Comparison of ENCODE assay signal across 16 mouse cellular contexts in genomic region chr7:135860288-135860687, GRCm38 (mm10).
DNase-seq lines count a peak whose midpoint lies in the region; ATAC-seq and TF ChIP-seq lines count a peak whose summit lies in the region.
"Had no signal": no experiment of that assay in that cellular context is flagged by ENCODE, and none has a peak within 500 bp of the region (broad histone marks: within the 10 kb centered on the region; RNA-seq: fewer than 3 reads in every experiment).

No protein-coding gene starts in this region.

- no peak overlapping the region for H3K4me2 ChIP-seq in intestine, embryonic 15.5 days (replicated peaks)
- no peak overlapping the region for H3K4me2 ChIP-seq in intestine, embryonic 16.5 days (ENCODE audit: low read depth, low read length)
- no peak overlapping the region for H3K4me2 ChIP-seq in embryonic facial prominence, embryonic 11.5 days (ENCODE audit: low read depth, low read length)
- H3K4me2 ChIP-seq in embryonic facial prominence, embryonic 13.5 days = no peak overlapping the region; the same call in 1 of the 2 replicates
- H3K4me2 ChIP-seq in myocyte (ENCODE audit: low read depth) = peak overlapping the region; percentile 64
- H3K4me2 ChIP-seq: hindbrain, embryonic 12.5 days; midbrain, embryonic 12.5 days; neural tube, embryonic 15.5 days had no signal

- H3K4me1 ChIP-seq in intestine, embryonic 15.5 days (replicated peaks) = peaks cover 31% of the 10 kb centered on the region
- peaks cover 24% of the 10 kb centered on the region for H3K4me1 ChIP-seq in intestine, embryonic 16.5 days (ENCODE audit: control insufficient read depth, insufficient read depth, low read length)
- H3K4me1 ChIP-seq in embryonic facial prominence, embryonic 11.5 days (ENCODE audit: control insufficient read depth, insufficient read depth, low read length) = peaks cover 13% of the 10 kb centered on the region
- peaks cover 52% of the 10 kb centered on the region for H3K4me1 ChIP-seq in embryonic facial prominence, embryonic 13.5 days

- H3K27me3 ChIP-seq in intestine, embryonic 15.5 days (replicated peaks) = no peaks in the 10 kb centered on the region
- peaks cover 1% of the 10 kb centered on the region; the same call in 1 of the 2 replicates for H3K27me3 ChIP-seq in intestine, embryonic 16.5 days (replicated peaks; ENCODE audit: control insufficient read depth, insufficient read depth, low read length)
- no peaks in the 10 kb centered on the region for H3K27me3 ChIP-seq in embryonic facial prominence, embryonic 11.5 days (ENCODE audit: control insufficient read depth, insufficient read depth, low read length)
- 0 out of 2 replicates have a peak, but pooled peaks cover 2% of the 10 kb centered on the region for H3K27me3 ChIP-seq in embryonic facial prominence, embryonic 13.5 days
- no peaks in the 10 kb centered on the region for H3K27me3 ChIP-seq in myocyte (ENCODE audit: control insufficient read depth, insufficient read depth, insufficient read length)
- H3K27me3 ChIP-seq: neural tube, embryonic 15.5 days had no signal

- no peak for DNase-seq in embryonic facial prominence, embryonic 11.5 days (ENCODE audit: low spot score)
- DNase-seq in layer of hippocampus, postnatal 36 days = no peak
- DNase-seq in gastrocnemius, postnatal 25 days = no peak
- DNase-seq: cerebellum, adult 2 months; cerebellum, postnatal 36 days; liver; right cerebral cortex, postnatal 25 days had no signal

- no peak overlapping the region for H3ac ChIP-seq in myocyte (ENCODE audit: control insufficient read depth, insufficient read length)

- H3K79me2 ChIP-seq in myocyte (ENCODE audit: control insufficient read depth, insufficient read depth) = no peaks in the 10 kb centered on the region

- no peak for TF ChIP-seq POLR2A in myocyte (IDR thresholded peaks at IDR 0.05; ENCODE audit: insufficient read length, low read depth)

- 0 out of 2 replicates have a peak overlapping the region, but pooled peaks have one; percentile 22 for H3K27ac ChIP-seq in intestine, embryonic 15.5 days
- no peak overlapping the region for H3K27ac ChIP-seq in intestine, embryonic 16.5 days (ENCODE audit: low read length)
- H3K27ac ChIP-seq in embryonic facial prominence, embryonic 11.5 days (replicated peaks; ENCODE audit: low read depth, low read length) = 0 out of 2 replicates have a peak overlapping the region, but pooled peaks have one; percentile 39
- H3K27ac ChIP-seq in embryonic facial prominence, embryonic 13.5 days = peak overlapping the region; percentile 19; the same call in 1 of the 2 replicates
- H3K27ac ChIP-seq: hindbrain, embryonic 12.5 days; midbrain, embryonic 12.5 days had no signal

- WGBS in intestine, embryonic 15.5 days = 41% methylated on average over 4 of the region's 4 CpGs
- 57% methylated on average over 4 of the region's 4 CpGs for WGBS in intestine, embryonic 16.5 days
- WGBS in embryonic facial prominence, embryonic 11.5 days = 60% methylated on average over 4 of the region's 4 CpGs
- WGBS in embryonic facial prominence, embryonic 13.5 days = 43% methylated on average over 4 of the region's 4 CpGs

- no peak overlapping the region for H3K4me3 ChIP-seq in intestine, embryonic 15.5 days (replicated peaks)
- H3K4me3 ChIP-seq in intestine, embryonic 16.5 days (ENCODE audit: low read length) = no peak overlapping the region
- no peak overlapping the region for H3K4me3 ChIP-seq in embryonic facial prominence, embryonic 11.5 days (ENCODE audit: low read depth, low read length)
- no peak overlapping the region for H3K4me3 ChIP-seq in embryonic facial prominence, embryonic 13.5 days
- no peak overlapping the region for H3K4me3 ChIP-seq in myocyte
- H3K4me3 ChIP-seq: hindbrain, embryonic 12.5 days; midbrain, embryonic 12.5 days; neural tube, embryonic 15.5 days had no signal

- H3K9me3 ChIP-seq in intestine, embryonic 15.5 days = no peaks in the 10 kb centered on the region
- H3K9me3 ChIP-seq in intestine, embryonic 16.5 days (ENCODE audit: control insufficient read depth, low read length) = no peaks in the 10 kb centered on the region
- no peaks in the 10 kb centered on the region for H3K9me3 ChIP-seq in embryonic facial prominence, embryonic 11.5 days (replicated peaks; ENCODE audit: control insufficient read depth, low read length)
- H3K9me3 ChIP-seq in embryonic facial prominence, embryonic 13.5 days = no peaks in the 10 kb centered on the region
- H3K9me3 ChIP-seq: hindbrain, embryonic 12.5 days; midbrain, embryonic 12.5 days; neural tube, embryonic 15.5 days had no signal

- ATAC-seq in intestine, embryonic 15.5 days = no peak
- no peak for ATAC-seq in intestine, embryonic 16.5 days
- ATAC-seq in embryonic facial prominence, embryonic 11.5 days (replicated peaks; ENCODE audit: insufficient number of reproducible peaks, low FRiP score, low TSS enrichment, low read depth) = no peak
- no peak for ATAC-seq in embryonic facial prominence, embryonic 13.5 days (ENCODE audit: insufficient number of reproducible peaks, insufficient read depth, low FRiP score, low TSS enrichment, low read depth)
- ATAC-seq: forebrain, embryonic 16.5 days; inflammation-experienced regulatory T-cells, adult 6 months had no signal

- H3K9ac ChIP-seq in intestine, embryonic 15.5 days = no peak overlapping the region
- no peak overlapping the region for H3K9ac ChIP-seq in intestine, embryonic 16.5 days (ENCODE audit: low read depth, low read length)
- H3K9ac ChIP-seq in embryonic facial prominence, embryonic 11.5 days (replicated peaks; ENCODE audit: low read length) = no peak overlapping the region
- no peak overlapping the region for H3K9ac ChIP-seq in embryonic facial prominence, embryonic 13.5 days
- H3K9ac ChIP-seq: hindbrain, embryonic 12.5 days; midbrain, embryonic 12.5 days; neural tube, embryonic 15.5 days had no signal

- no peaks in the 10 kb centered on the region for H3K36me3 ChIP-seq in intestine, embryonic 15.5 days
- no peaks in the 10 kb centered on the region for H3K36me3 ChIP-seq in intestine, embryonic 16.5 days (ENCODE audit: control insufficient read depth, insufficient read depth, low read length)
- no peaks in the 10 kb centered on the region for H3K36me3 ChIP-seq in embryonic facial prominence, embryonic 11.5 days (replicated peaks; ENCODE audit: control insufficient read depth, insufficient read depth, low read depth, low read length)
- H3K36me3 ChIP-seq in embryonic facial prominence, embryonic 13.5 days = no peaks in the 10 kb centered on the region
- no peaks in the 10 kb centered on the region for H3K36me3 ChIP-seq in myocyte (ENCODE audit: control insufficient read depth, insufficient read depth)
- H3K36me3 ChIP-seq: hindbrain, embryonic 12.5 days; midbrain, embryonic 12.5 days; neural tube, embryonic 15.5 days had no signal

TF ChIP-seq in myocyte, 11 proteins besides CTCF, POLR2A, EP300 and RAD21:
- TF ChIP-seq TCF12 (IDR thresholded peaks at IDR 0.05; ENCODE audit: insufficient read depth, poor library complexity, severe bottlenecking) (no peak), MYOD1 (IDR thresholded peaks at IDR 0.05; ENCODE audit: control insufficient read depth in 1 of 3, insufficient read length in 2 of 3, low read depth in 2 of 3) (peak in 2 of 3 experiments; percentile 50 to 71)
